Mouse (Mus musculus): Measurements from ENCODE around the gene Csf2rb. TPM values are rescaled to one million over a fixed set of nuclear protein-coding genes. Genes with fewer than 3 reads are reported as not detected.

The Csf2rb gene
- 3.6 and 5.7 TPM in 2 replicates for polyA plus RNA-seq (2012; rRNA removed; ENCODE audit: low replicate concordance)

GRCm38 (mm10) chr15:78325671-78326339, at the start of gene Csf2rb:
Gene Csf2rb, plus strand, starts transcription at chr15:78325752.

GRCm38 (mm10) chr15:78305341-78305933, 20.1 kb upstream of the Csf2rb start, which contains the start of gene Csf2rb2:
Gene Csf2rb2, minus strand, starts transcription at chr15:78305721.

GRCm38 (mm10) chr15:78395478-78395962, 70.0 kb downstream of the Csf2rb start, which contains the start of gene Tex33:
Gene Tex33, minus strand, starts transcription at chr15:78395912.

Other genes with a start within 250 kb of the Csf2rb start
- gene Cacng2, start 205.7 kb upstream of the Csf2rb start, polyA plus RNA-seq (2012; rRNA removed; ENCODE audit: low replicate concordance), result 0.02 TPM in 1 of 2 replicates, not detected in the other
- 18.5 and 18.9 TPM in 2 replicates for gene Ift27, start 151.6 kb upstream of the Csf2rb start, polyA plus RNA-seq (2012; rRNA removed; ENCODE audit: low replicate concordance)
- not detected in 2 replicates for gene Pvalb, start 119.4 kb upstream of the Csf2rb start, polyA plus RNA-seq (2012; rRNA removed; ENCODE audit: low replicate concordance)
- 6.6 and 10.1 TPM in 2 replicates for gene Ncf4, start 81.0 kb upstream of the Csf2rb start, polyA plus RNA-seq (2012; rRNA removed; ENCODE audit: low replicate concordance)
- 1.3 and 1.9 TPM in 2 replicates for gene Csf2rb2, start 20.0 kb upstream of the Csf2rb start, polyA plus RNA-seq (2012; rRNA removed; ENCODE audit: low replicate concordance)
- gene Tex33, start 70.2 kb downstream of the Csf2rb start, polyA plus RNA-seq (2012; rRNA removed; ENCODE audit: low replicate concordance), result not detected in 2 replicates
- gene Tst, start 80.2 kb downstream of the Csf2rb start, polyA plus RNA-seq (2012; rRNA removed; ENCODE audit: low replicate concordance), result 15.3 and 27.4 TPM in 2 replicates
- 124 and 186 TPM in 2 replicates for gene Mpst, start 80.7 kb downstream of the Csf2rb start, polyA plus RNA-seq (2012; rRNA removed; ENCODE audit: low replicate concordance)
- 61.9 and 63.1 TPM in 2 replicates for gene Kctd17, start 102.8 kb downstream of the Csf2rb start, polyA plus RNA-seq (2012; rRNA removed; ENCODE audit: low replicate concordance)
- gene Tmprss6, start 142.9 kb downstream of the Csf2rb start, polyA plus RNA-seq (2012; rRNA removed; ENCODE audit: low replicate concordance), result 0.48 and 0.95 TPM in 2 replicates
- gene Il2rb, start 169.5 kb downstream of the Csf2rb start, polyA plus RNA-seq (2012; rRNA removed; ENCODE audit: low replicate concordance), result 6.1 and 10.9 TPM in 2 replicates
- 6.0 and 12.5 TPM in 2 replicates for gene C1qtnf6, start 205.7 kb downstream of the Csf2rb start, polyA plus RNA-seq (2012; rRNA removed; ENCODE audit: low replicate concordance)
- gene Sstr3, start 218.9 kb downstream of the Csf2rb start, polyA plus RNA-seq (2012; rRNA removed; ENCODE audit: low replicate concordance), result 0.14 and 0.70 TPM in 2 replicates
- gene Rac2, start 247.0 kb downstream of the Csf2rb start, polyA plus RNA-seq (2012; rRNA removed; ENCODE audit: low replicate concordance), result 138 and 143 TPM in 2 replicates

Data from duodenum, adult 2 months (tissue).